Mouse (Mus musculus): ENCODE data around the gene Ell.

DNA sequence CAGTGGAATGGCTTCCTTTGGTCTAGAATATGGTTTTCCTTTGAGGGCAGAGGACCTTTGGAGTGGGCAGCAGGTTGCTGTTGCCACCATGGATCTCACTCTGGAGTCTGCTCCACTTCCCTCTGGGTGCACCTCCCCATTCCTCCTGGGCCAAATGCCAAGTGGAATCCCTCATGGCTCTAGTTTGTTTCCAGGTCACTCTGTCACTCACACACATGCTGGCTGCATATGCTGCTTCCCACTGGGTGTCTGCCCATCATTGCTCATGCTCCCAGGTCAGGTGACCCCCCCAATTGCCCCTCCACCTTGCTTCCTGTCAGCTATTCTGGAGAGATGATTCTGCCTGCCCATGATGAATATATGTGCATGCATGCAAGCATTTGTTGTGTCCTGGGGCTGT lies 14.5 kb downstream of the Ell start:
- no peak for TF ChIP-seq E2F4 (IDR thresholded peaks at IDR 0.05; ENCODE audit: insufficient read depth)
- no peak for TF ChIP-seq POLR2A (IDR thresholded peaks at IDR 0.05; ENCODE audit: insufficient read length, low read depth)
- no peak for TF ChIP-seq REST (IDR thresholded peaks at IDR 0.05; ENCODE audit: insufficient read depth, insufficient read length)
